Mouse (Mus musculus): ENCODE measurements around the gene Ldhb. TPM values are rescaled to one million over a fixed set of nuclear protein-coding genes. Genes with fewer than 3 reads are reported as not detected.

Gene Ldhb
- polyA plus RNA-seq, 1 experiment: 17.0 TPM

GRCm38 (mm10) chr6:142540131-142540530 lies 32.4 kb upstream of the Ldhb start:
- Histone ChIP-seq H3K27ac (ENCODE audit: insufficient read depth, low read depth, low read length) (no peak overlapping the region), H3K4me3 (ENCODE audit: insufficient read depth, low read length) (no peak overlapping the region), H3K4me1 (ENCODE audit: control insufficient read depth, insufficient read depth, low read length) (no peaks in the 10 kb centered on the region)
- no peak for TF ChIP-seq CTCF (IDR thresholded peaks at IDR 0.05; ENCODE audit: low read depth, low read length)
- TF ChIP-seq POLR2A (IDR thresholded peaks at IDR 0.05; ENCODE audit: borderline replicate concordance, low read depth, low read length): no peak

GRCm38 (mm10) chr6:142538503-142538902 lies 30.7 kb upstream of the Ldhb start:
- TF ChIP-seq CTCF (IDR thresholded peaks at IDR 0.05; ENCODE audit: low read depth, low read length) (no peak), POLR2A (IDR thresholded peaks at IDR 0.05; ENCODE audit: borderline replicate concordance, low read depth, low read length) (no peak)
- H3K4me3 ChIP-seq (ENCODE audit: insufficient read depth, low read length): no peak overlapping the region
- no peak overlapping the region for H3K27ac ChIP-seq (ENCODE audit: insufficient read depth, low read depth, low read length)
- H3K4me1 ChIP-seq (ENCODE audit: control insufficient read depth, insufficient read depth, low read length): no peaks in the 10 kb centered on the region

GRCm38 (mm10) chr6:142533412-142533811 lies 25.7 kb upstream of the Ldhb start:
- Histone ChIP-seq H3K27ac (ENCODE audit: insufficient read depth, low read depth, low read length) (no peak overlapping the region), H3K4me1 (ENCODE audit: control insufficient read depth, insufficient read depth, low read length) (no peaks in the 10 kb centered on the region), H3K4me3 (ENCODE audit: insufficient read depth, low read length) (no peak overlapping the region)
- no peak for TF ChIP-seq POLR2A (IDR thresholded peaks at IDR 0.05; ENCODE audit: borderline replicate concordance, low read depth, low read length)
- TF ChIP-seq CTCF (IDR thresholded peaks at IDR 0.05; ENCODE audit: low read depth, low read length): no peak

- TF ChIP-seq POLR2A (IDR thresholded peaks at IDR 0.05; ENCODE audit: borderline replicate concordance, low read depth, low read length) (no peak), CTCF (IDR thresholded peaks at IDR 0.05; ENCODE audit: low read depth, low read length) (no peak)
- H3K4me3 ChIP-seq (ENCODE audit: insufficient read depth, low read length): no peak overlapping the region
- H3K4me1 ChIP-seq (ENCODE audit: control insufficient read depth, insufficient read depth, low read length): no peaks in the 10 kb centered on the region
- H3K27ac ChIP-seq (ENCODE audit: insufficient read depth, low read depth, low read length): no peak overlapping the region
Measured at GRCm38 (mm10) chr6:142532686-142533085, 24.9 kb upstream of the Ldhb start.

- Histone ChIP-seq H3K4me1 (ENCODE audit: control insufficient read depth, insufficient read depth, low read length) (no peaks in the 10 kb centered on the region), H3K27ac (ENCODE audit: insufficient read depth, low read depth, low read length) (no peak overlapping the region), H3K4me3 (ENCODE audit: insufficient read depth, low read length) (no peak overlapping the region)
- no peak for TF ChIP-seq POLR2A (IDR thresholded peaks at IDR 0.05; ENCODE audit: borderline replicate concordance, low read depth, low read length)
- TF ChIP-seq CTCF (IDR thresholded peaks at IDR 0.05; ENCODE audit: low read depth, low read length): no peak
Measured at GRCm38 (mm10) chr6:142532141-142532540, 24.4 kb upstream of the Ldhb start.

- H3K4me1 ChIP-seq (ENCODE audit: control insufficient read depth, insufficient read depth, low read length): no peaks in the 10 kb centered on the region
- no peak for TF ChIP-seq POLR2A (IDR thresholded peaks at IDR 0.05; ENCODE audit: borderline replicate concordance, low read depth, low read length)
- no peak for TF ChIP-seq CTCF (IDR thresholded peaks at IDR 0.05; ENCODE audit: low read depth, low read length)
- H3K4me3 ChIP-seq (ENCODE audit: insufficient read depth, low read length): no peak overlapping the region
- no peak overlapping the region for H3K27ac ChIP-seq (ENCODE audit: insufficient read depth, low read depth, low read length)
Measured at GRCm38 (mm10) chr6:142530378-142530777, 22.6 kb upstream of the Ldhb start.

DNA sequence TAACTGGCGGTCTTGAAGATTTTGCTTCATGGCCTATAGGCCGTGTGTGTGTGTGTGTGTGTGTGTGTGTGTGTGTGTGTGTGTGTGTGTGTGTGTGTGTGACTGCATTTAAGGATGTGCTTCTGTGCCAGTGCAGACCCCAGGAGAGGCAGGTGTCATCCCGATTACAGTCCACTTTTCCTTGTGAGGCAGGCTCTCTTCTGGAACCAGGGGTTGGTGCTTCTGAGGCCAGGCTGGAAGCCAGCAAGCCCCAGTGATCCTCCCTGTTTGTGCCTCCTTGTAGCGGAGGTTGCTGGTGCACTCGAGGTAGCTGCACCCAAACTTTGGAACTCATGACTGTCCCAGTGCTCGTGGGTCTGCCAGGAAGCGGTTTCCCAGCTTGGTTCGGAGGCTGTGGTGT lies 21.9 kb upstream of the Ldhb start:
- Histone ChIP-seq H3K27ac (ENCODE audit: insufficient read depth, low read depth, low read length) (no peak overlapping the region), H3K4me3 (ENCODE audit: insufficient read depth, low read length) (no peak overlapping the region), H3K4me1 (ENCODE audit: control insufficient read depth, insufficient read depth, low read length) (no peaks in the 10 kb centered on the region)
- TF ChIP-seq POLR2A (IDR thresholded peaks at IDR 0.05; ENCODE audit: borderline replicate concordance, low read depth, low read length): no peak

- no peak overlapping the region for H3K4me3 ChIP-seq (ENCODE audit: insufficient read depth, low read length)
- TF ChIP-seq CTCF (IDR thresholded peaks at IDR 0.05; ENCODE audit: low read depth, low read length) (no peak), POLR2A (IDR thresholded peaks at IDR 0.05; ENCODE audit: borderline replicate concordance, low read depth, low read length) (no peak)
- no peak overlapping the region for H3K27ac ChIP-seq (ENCODE audit: insufficient read depth, low read depth, low read length)
- no peaks in the 10 kb centered on the region for H3K4me1 ChIP-seq (ENCODE audit: control insufficient read depth, insufficient read depth, low read length)
Measured at GRCm38 (mm10) chr6:142527931-142528562, 20.3 kb upstream of the Ldhb start.

- TF ChIP-seq POLR2A (IDR thresholded peaks at IDR 0.05; ENCODE audit: borderline replicate concordance, low read depth, low read length) (no peak), CTCF (IDR thresholded peaks at IDR 0.05; ENCODE audit: low read depth, low read length) (peak; percentile 44; the same call in 1 of the 2 replicates)
- Histone ChIP-seq H3K4me3 (ENCODE audit: insufficient read depth, low read length) (no peak overlapping the region), H3K27ac (ENCODE audit: insufficient read depth, low read depth, low read length) (no peak overlapping the region), H3K4me1 (ENCODE audit: control insufficient read depth, insufficient read depth, low read length) (no peaks in the 10 kb centered on the region)
Measured at GRCm38 (mm10) chr6:142524635-142525308, 17.0 kb upstream of the Ldhb start.

DNA sequence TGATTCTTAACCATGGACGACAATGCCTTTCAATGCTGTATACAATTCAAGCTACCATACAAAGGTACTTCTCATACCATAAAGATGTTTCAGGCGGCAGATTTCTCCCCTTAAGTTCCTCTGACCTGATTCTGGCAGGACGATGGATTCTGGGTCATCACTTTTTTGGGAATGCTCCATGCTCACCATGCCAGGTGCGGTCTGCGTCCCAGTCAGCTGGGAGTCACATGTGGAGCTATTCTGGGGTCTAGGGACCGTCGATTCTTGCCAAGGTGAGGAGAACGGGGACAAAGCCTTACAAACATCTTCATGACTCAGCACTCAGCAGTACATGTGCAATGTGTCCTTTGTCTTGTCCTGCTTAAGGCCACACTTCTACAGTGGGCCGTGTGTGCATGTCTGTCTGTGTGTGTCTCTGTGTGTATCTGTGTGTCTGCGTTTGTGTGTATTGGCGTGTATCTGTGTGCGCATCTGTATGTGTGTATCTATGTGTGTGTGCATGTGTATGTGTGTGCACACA lies 13.9 kb upstream of the Ldhb start:
- no peak for TF ChIP-seq POLR2A (IDR thresholded peaks at IDR 0.05; ENCODE audit: borderline replicate concordance, low read depth, low read length)
- TF ChIP-seq CTCF (IDR thresholded peaks at IDR 0.05; ENCODE audit: low read depth, low read length): no peak
- H3K27ac ChIP-seq (ENCODE audit: insufficient read depth, low read depth, low read length): no peak overlapping the region
- H3K4me1 ChIP-seq (ENCODE audit: control insufficient read depth, insufficient read depth, low read length): no peaks in the 10 kb centered on the region
- H3K4me3 ChIP-seq (ENCODE audit: insufficient read depth, low read length): no peak overlapping the region

All from bone marrow macrophage, adult 2 months (primary cell).